Mouse (Mus musculus): ENCODE data around the gene Mgst2.

DNA sequence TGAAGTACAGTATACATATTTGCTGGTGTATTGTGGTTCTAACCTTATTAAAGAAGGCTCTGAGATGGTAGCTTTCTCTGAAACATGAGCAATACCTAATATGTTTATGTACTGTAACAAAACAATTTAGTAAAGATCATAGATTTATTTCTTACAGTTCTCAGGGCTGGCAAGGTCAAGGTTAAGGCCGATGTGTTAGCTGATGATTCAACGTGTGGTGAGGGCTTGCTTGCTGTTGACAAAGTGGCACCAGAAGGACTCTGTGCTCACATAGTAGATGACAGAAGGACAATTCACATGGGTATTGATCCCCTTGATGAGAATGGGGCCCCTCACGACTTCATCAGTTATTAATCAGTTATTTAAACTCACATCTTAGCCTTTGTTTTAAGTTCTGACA is 32.4 kb upstream of the Mgst2 start:
- TF ChIP-seq CTCF (IDR thresholded peaks at IDR 0.05) (no peak), EP300 (IDR thresholded peaks at IDR 0.05; ENCODE audit: insufficient read depth, low read depth, low read length) (no peak), POLR2A (IDR thresholded peaks at IDR 0.05; ENCODE audit: insufficient read depth, low read depth, low read length) (no peak)
